Mouse (Mus musculus) fibroblast of lung, adult 2 months (primary cell): ENCODE measurements around the gene Cers5.

Experiments used
- DNase-seq: peaks from one replicate; pipeline ENCODE4 v3.0.0-alpha.2; 2011; ENCODE audit warnings: low read depth

The Cers5 gene

GRCm38 (mm10) chr15:99725341-99726155 is 47.1 kb downstream of the Cers5 start, which contains the start of gene Cox14:
Gene Cox14 (plus strand): TSS chr15:99725618.
- DNase-seq: peak; percentile 99

- DNase-seq: peak; percentile 53
Observed at GRCm38 (mm10) chr15:99724292-99725021, 48.2 kb downstream of the Cers5 start.

- DNase-seq: peak; percentile 38
Observed at GRCm38 (mm10) chr15:99723515-99724291, 49.0 kb downstream of the Cers5 start.

- no peak for DNase-seq
Observed at GRCm38 (mm10) chr15:99723120-99723514, 49.6 kb downstream of the Cers5 start.

GRCm38 (mm10) chr15:99721921-99722743 is 50.6 kb downstream of the Cers5 start:
- no peak for DNase-seq

- no peak for DNase-seq
Observed at GRCm38 (mm10) chr15:99719865-99720264, 52.8 kb downstream of the Cers5 start.

GRCm38 (mm10) chr15:99718461-99719021 is 54.1 kb downstream of the Cers5 start:
- no peak for DNase-seq

GRCm38 (mm10) chr15:99717386-99718334 is 55.0 kb downstream of the Cers5 start, which contains the start of gene Gpd1:
Gene Gpd1 (plus strand): TSS chr15:99717515.
- no peak for DNase-seq

GRCm38 (mm10) chr15:99716814-99717213 is 55.9 kb downstream of the Cers5 start:
- no peak for DNase-seq

GRCm38 (mm10) chr15:99715982-99716746 is 56.5 kb downstream of the Cers5 start:
- no peak for DNase-seq

GRCm38 (mm10) chr15:99715361-99715865 is 57.3 kb downstream of the Cers5 start:
- DNase-seq: no peak

- no peak for DNase-seq
Observed at GRCm38 (mm10) chr15:99714858-99715257, 57.8 kb downstream of the Cers5 start.

- DNase-seq: no peak
Observed at GRCm38 (mm10) chr15:99714206-99714605, 58.5 kb downstream of the Cers5 start.

GRCm38 (mm10) chr15:99713569-99713968 is 59.1 kb downstream of the Cers5 start:
- no peak for DNase-seq

GRCm38 (mm10) chr15:99712666-99713559 is 59.8 kb downstream of the Cers5 start:
- DNase-seq: no peak

- no peak for DNase-seq
Observed at GRCm38 (mm10) chr15:99711491-99711890, 61.2 kb downstream of the Cers5 start.

GRCm38 (mm10) chr15:99710221-99711190 is 62.2 kb downstream of the Cers5 start:
- no peak for DNase-seq
